Mouse (Mus musculus) kidney, adult 2 months (tissue): ENCODE results near the gene Thoc6.

Source experiments
- CTCF ChIP-seq: fragments of 200-500 bp; conservative IDR thresholded peaks from 2 replicates; pipeline ENCODE4 v1.5.1; 2011; ENCODE audit warnings: low read depth, mild to moderate bottlenecking, control low read depth, low read length, moderate library complexity, mixed read lengths; ENCODE audit not compliant: insufficient read depth, insufficient read length
- POLR2A ChIP-seq: fragments of 200-500 bp; IDR thresholded peaks from one replicate; pipeline ENCODE4 v1.6.1; 2011; ENCODE audit warnings: low read depth, low read length, control low read depth

GRCm38 (mm10) chr17:23653324-23653723 lies 20.4 kb downstream of the Thoc6 start:
- TF ChIP-seq CTCF (no peak), POLR2A (no peak)
